Mouse (Mus musculus): ENCODE measurements around the gene Hdac9. TPM values are rescaled to one million over a fixed set of nuclear protein-coding genes. Genes with fewer than 3 reads are reported as not detected.

Gene Hdac9
- polyA plus RNA-seq, 1 experiment from 2014 or later: 4.4 TPM

DNA sequence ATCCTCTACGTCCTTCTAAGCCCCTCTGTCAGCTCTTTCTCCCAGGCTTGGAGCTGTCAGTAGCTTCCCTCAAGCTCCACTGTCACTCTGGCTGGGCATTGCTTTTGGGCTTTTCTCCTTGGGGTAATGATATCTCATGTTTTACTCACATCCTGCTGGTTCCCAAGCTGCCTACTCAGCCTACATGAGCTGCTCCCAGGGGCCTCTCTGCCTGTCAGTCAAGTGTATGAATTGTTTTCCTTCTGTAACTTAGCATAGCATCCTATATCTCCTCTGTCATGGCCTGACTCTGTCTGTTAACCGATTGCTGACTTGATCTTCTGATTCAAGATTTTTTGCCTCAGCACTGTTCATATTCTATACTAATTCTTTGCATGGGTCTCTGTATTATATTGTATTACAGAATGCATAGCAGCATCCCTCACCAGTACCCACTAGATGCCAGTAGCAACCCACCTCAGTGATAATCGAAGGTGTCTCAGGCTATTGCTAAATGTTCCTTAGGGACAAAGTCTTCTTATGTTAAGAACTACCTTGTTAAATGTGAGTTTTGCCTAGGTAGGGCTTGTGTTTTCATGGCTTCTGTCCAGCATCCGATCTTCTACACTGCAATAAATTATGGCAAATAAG lies 582.3 kb downstream of the Hdac9 start:
- Histone ChIP-seq H3K9me3 (no peaks in the 10 kb centered on the region), H3K27ac (no peak overlapping the region), H3K4me1 (0 out of 2 replicates have a peak, but pooled peaks cover 3% of the 10 kb centered on the region), H3K36me3 (replicated peaks) (no peaks in the 10 kb centered on the region), H3K4me3 (no peak overlapping the region), H3K27me3 (ENCODE audit: poor library complexity, severe bottlenecking) (no peaks in the 10 kb centered on the region)
- 87% methylated on average over 4 of the region's 4 CpGs for WGBS
- DNase-seq (ENCODE audit: extremely low spot score, low spot score): no peak

DNA sequence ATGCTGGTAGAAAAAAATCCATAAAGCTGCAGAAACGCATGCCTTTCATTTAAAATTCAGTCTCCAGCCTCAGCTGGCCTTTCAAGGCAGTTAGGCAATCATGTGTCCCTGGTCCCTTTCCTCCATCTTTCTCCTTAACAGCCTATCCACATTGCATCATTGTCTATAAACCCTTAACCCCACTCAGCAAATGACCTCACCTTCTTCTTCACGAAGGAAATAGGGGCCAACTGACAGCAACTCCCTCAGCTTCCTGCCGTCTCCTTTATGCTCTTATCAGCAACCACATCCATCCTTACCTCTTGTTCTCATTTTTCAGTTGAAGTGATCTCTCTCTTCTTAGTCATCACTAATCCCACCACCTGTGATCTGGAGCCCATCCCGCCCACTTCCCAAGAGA lies 584.0 kb downstream of the Hdac9 start:
- H3K27ac ChIP-seq: no peak overlapping the region
- 79% methylated on average over 4 of the region's 4 CpGs for WGBS
- no peak for DNase-seq (ENCODE audit: extremely low spot score, low spot score)
- no peaks in the 10 kb centered on the region for H3K36me3 ChIP-seq (replicated peaks)
- no peak overlapping the region for H3K4me3 ChIP-seq
- no peaks in the 10 kb centered on the region for H3K27me3 ChIP-seq (ENCODE audit: poor library complexity, severe bottlenecking)
- no peaks in the 10 kb centered on the region for H3K9me3 ChIP-seq
- 0 out of 2 replicates have a peak, but pooled peaks cover 3% of the 10 kb centered on the region for H3K4me1 ChIP-seq

DNA sequence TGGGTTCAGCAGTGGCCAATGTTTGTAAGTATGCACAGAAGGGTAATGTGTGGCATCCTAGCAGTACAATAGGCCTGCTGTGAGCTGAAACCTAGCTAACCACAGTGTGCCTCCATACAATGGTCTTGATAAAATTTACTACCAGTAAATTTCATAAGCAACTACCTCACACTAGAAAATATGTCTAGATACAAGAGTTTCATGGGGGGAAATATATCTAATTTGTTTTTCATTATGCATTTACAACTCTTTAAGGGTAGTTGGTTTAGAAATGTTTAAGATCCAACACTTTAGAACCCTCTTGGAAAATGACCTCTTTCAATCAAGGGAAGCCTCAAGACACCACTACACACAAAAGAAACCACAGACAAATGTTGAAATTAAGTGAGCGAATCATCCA lies 589.8 kb downstream of the Hdac9 start:
- H3K36me3 ChIP-seq (replicated peaks): no peaks in the 10 kb centered on the region
- no peak overlapping the region for H3K4me3 ChIP-seq
- H3K9me3 ChIP-seq: no peaks in the 10 kb centered on the region
- WGBS: 96% methylated on average over 1 of the region's 1 CpGs
- no peaks in the 10 kb centered on the region for H3K27me3 ChIP-seq (ENCODE audit: poor library complexity, severe bottlenecking)
- no peak overlapping the region for H3K27ac ChIP-seq
- DNase-seq (ENCODE audit: extremely low spot score, low spot score): no peak
- no peaks in the 10 kb centered on the region for H3K4me1 ChIP-seq

DNA sequence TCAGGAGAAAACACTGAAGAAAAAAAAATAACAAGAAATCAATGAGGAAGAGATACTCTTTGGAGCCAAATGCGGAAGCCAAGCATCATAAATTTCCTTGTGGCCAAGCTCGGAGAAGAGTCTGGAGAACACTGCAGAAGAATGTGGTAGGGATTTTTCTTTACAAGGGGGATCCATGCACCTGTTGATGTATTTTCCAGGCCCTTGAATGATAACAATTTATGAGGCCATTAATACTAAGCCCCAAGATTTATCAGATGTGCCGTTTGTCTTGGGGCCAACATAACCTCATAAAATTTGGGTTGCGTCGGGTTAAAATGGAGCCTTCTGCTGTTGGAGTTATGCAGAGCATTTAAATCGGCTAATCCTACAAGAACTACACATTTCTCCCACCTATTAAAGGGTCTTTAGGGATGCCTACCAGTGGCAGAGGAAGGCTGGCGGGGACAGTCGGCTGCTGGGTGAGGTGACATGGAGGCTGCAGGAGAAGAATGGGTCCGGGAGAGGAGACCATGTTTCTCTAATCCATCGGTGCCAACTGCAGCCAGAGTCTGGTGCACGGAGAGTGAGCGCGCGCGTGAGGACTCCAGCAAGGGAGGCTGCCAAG lies 604.7 kb downstream of the Hdac9 start:
- Histone ChIP-seq H3K27me3 (ENCODE audit: poor library complexity, severe bottlenecking) (no peaks in the 10 kb centered on the region), H3K4me3 (no peak overlapping the region)
- 87% methylated on average over 15 of the region's 15 CpGs for WGBS

DNA sequence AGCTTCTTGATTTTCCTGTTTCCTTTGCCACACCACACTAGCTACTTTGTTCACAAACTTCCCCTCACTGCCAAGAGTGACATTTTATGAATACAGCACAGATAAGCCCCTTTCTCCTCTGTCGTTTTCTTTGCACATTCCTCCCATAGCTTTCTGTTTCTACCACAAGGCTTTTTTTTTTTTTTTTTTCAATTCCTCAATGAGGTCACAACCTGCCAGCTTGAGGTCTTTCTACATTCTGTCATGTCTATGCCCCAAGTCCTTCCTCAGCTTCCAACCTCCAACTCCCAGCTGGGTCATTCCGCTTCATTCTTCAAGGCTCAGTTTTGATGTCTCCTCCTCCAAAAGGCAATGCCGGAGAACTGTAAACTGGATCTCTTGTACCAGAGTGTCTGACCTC lies 611.4 kb downstream of the Hdac9 start:
- Histone ChIP-seq H3K36me3 (replicated peaks) (no peaks in the 10 kb centered on the region), H3K4me3 (no peak overlapping the region), H3K27ac (no peak overlapping the region), H3K9me3 (no peaks in the 10 kb centered on the region), H3K4me1 (no peaks in the 10 kb centered on the region), H3K27me3 (ENCODE audit: poor library complexity, severe bottlenecking) (no peaks in the 10 kb centered on the region)
- no peak for DNase-seq (ENCODE audit: extremely low spot score, low spot score)
- 49% methylated on average over 3 of the region's 3 CpGs for WGBS

More for the DNA sequence above, 604.7 kb downstream of the Hdac9 start:
- no peaks in the 10 kb centered on the region for H3K9me3 ChIP-seq
- H3K4me1 ChIP-seq: no peaks in the 10 kb centered on the region
- H3K27ac ChIP-seq: no peak overlapping the region
- no peaks in the 10 kb centered on the region for H3K36me3 ChIP-seq (replicated peaks)
- no peak for DNase-seq (ENCODE audit: extremely low spot score, low spot score)

DNA sequence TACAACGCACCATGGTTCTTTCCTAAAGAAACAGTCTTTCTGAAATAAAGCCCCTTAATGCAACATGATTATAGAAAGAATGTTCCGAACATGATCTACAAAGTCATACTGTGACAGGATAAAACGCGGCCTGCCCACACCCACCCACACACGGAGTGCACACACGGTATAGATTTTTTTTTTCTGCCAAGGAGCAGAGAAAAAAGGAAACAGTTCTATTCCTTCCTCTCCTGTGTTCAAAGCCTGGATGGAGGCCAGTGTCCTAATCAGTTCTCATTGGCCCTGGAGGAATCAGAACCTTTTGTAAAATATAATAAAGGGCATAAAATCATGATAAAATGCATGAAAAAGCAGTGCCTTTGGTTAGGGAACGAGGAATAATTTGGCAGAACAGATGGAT lies 624.5 kb downstream of the Hdac9 start:
- Histone ChIP-seq H3K27me3 (ENCODE audit: poor library complexity, severe bottlenecking) (no peaks in the 10 kb centered on the region), H3K9me3 (no peaks in the 10 kb centered on the region), H3K36me3 (replicated peaks) (no peaks in the 10 kb centered on the region), H3K4me3 (no peak overlapping the region), H3K27ac (no peak overlapping the region), H3K4me1 (no peaks in the 10 kb centered on the region; the same call in 1 of the 2 replicates)
- no peak for DNase-seq (ENCODE audit: extremely low spot score, low spot score)
- 82% methylated on average over 7 of the region's 7 CpGs for WGBS

DNA sequence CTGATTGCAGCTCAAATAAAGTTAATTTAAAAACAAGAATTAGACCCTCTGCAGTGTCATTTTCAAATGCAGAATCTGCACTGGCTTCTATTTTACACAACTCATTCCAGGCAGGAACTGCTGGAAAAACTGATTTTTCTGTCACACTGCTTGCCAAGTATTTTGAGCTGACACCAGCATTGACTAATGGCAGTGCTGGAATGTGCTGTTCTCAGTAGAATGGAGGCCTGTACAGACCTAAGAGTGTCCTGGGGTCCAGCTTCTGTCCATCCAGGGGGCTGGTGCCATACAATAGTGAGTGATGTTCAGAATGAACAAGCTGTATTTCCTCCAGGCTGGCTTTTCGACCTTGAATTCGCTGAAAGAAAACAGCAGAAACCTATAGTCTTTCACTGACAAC lies 629.7 kb downstream of the Hdac9 start:
- WGBS: 80% methylated on average over 2 of the region's 2 CpGs
- Histone ChIP-seq H3K4me3 (no peak overlapping the region), H3K27me3 (ENCODE audit: poor library complexity, severe bottlenecking) (no peaks in the 10 kb centered on the region), H3K4me1 (no peaks in the 10 kb centered on the region), H3K27ac (no peak overlapping the region), H3K36me3 (replicated peaks) (no peaks in the 10 kb centered on the region), H3K9me3 (no peaks in the 10 kb centered on the region)
- DNase-seq (ENCODE audit: extremely low spot score, low spot score): no peak

DNA sequence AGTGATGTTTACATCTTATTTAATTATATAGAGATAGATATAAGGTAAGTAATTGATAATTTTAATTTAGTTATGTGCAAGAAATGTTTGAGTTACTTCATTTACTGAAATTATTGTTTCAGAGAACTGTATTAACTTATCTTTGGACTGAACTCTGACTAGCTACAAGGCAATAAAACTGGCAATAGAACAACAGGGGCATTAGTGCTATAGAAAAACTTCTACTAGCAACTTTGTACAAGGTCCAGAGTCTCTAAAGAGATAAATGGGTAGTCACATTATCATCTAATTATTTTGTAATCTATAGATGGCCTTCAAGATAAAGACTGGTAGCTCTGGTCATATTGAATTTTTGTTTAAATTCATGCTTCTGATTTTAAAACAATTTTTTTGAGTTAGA lies 632.0 kb downstream of the Hdac9 start:
- H3K9me3 ChIP-seq: no peaks in the 10 kb centered on the region
- H3K27me3 ChIP-seq (ENCODE audit: poor library complexity, severe bottlenecking): no peaks in the 10 kb centered on the region
- no peaks in the 10 kb centered on the region for H3K36me3 ChIP-seq (replicated peaks)
- DNase-seq (ENCODE audit: extremely low spot score, low spot score): no peak
- no peak overlapping the region for H3K27ac ChIP-seq
- H3K4me3 ChIP-seq: no peak overlapping the region
- H3K4me1 ChIP-seq: no peaks in the 10 kb centered on the region

DNA sequence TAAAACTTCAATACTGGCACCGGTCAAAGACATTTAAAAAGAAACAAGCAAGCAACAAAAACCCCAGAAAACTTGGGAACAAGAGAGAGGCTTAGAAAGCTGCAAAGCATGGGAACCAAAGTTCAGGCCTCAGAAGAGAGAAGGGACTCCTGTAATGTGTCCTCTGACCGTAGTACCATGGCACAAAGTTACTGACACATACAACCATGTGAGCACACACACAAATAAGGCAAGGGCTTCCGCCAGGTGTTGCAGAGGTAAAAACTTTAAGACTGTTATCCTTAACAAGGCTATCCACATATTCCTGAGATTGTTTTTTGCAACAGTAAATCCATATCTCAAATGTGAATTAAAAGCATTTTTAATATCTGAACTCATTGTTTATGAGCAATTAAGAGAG lies 632.5 kb downstream of the Hdac9 start:
- Histone ChIP-seq H3K27ac (no peak overlapping the region), H3K9me3 (no peaks in the 10 kb centered on the region), H3K27me3 (ENCODE audit: poor library complexity, severe bottlenecking) (no peaks in the 10 kb centered on the region), H3K4me3 (no peak overlapping the region), H3K4me1 (no peaks in the 10 kb centered on the region; the same call in 1 of the 2 replicates), H3K36me3 (replicated peaks) (no peaks in the 10 kb centered on the region)
- DNase-seq (ENCODE audit: extremely low spot score, low spot score): no peak
- WGBS: 92% methylated on average over 3 of the region's 3 CpGs

DNA sequence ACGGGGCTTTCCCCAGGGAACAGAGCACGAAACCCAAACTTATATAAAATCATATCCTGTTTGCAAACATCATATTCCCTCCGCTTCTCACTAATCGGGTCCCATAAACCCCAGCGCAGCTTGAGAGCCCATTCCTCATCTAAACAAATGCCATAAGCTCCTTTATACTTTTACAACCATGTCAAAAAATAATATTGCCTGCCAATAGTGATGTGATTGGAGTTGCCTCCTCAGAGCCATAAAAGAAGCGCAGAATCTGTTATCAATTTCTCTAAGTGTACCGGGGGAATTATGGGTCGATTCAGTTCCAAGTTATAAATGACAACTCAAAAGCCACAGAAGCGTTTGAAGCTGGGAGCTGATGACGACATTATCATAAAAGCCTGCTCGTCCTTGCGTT lies 638.1 kb downstream of the Hdac9 start:
- Histone ChIP-seq H3K36me3 (replicated peaks) (no peaks in the 10 kb centered on the region), H3K4me3 (no peak overlapping the region), H3K4me1 (no peaks in the 10 kb centered on the region; the same call in 1 of the 2 replicates), H3K27ac (no peak overlapping the region), H3K9me3 (no peaks in the 10 kb centered on the region), H3K27me3 (ENCODE audit: poor library complexity, severe bottlenecking) (no peaks in the 10 kb centered on the region)
- no peak for DNase-seq (ENCODE audit: extremely low spot score, low spot score)
- WGBS: 92% methylated on average over 12 of the region's 12 CpGs

DNA sequence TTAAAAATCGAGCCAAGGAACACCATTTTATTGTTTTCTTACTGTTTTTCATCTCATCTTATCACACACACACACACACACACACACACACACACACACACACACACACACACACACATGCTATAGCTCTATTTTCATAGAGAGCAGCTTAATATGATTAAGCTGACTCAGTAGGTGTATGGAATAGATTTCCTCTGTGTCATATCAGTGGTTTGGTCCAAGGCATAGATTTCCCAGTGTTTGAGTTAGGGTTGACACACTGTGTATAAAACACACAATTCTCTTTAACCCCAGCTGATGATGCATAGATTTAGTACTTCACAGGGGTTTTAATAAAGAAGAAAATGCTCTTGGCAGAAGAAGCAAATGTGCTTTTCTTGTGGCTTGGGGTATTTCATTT lies 643.1 kb downstream of the Hdac9 start:
- H3K27ac ChIP-seq: no peak overlapping the region
- H3K4me3 ChIP-seq: no peak overlapping the region
- H3K36me3 ChIP-seq (replicated peaks): no peaks in the 10 kb centered on the region
- DNase-seq (ENCODE audit: extremely low spot score, low spot score): no peak
- H3K27me3 ChIP-seq (ENCODE audit: poor library complexity, severe bottlenecking): no peaks in the 10 kb centered on the region
- peaks cover 14% of the 10 kb centered on the region; the same call in 1 of the 2 replicates for H3K4me1 ChIP-seq
- WGBS: 81% methylated on average over 1 of the region's 1 CpGs
- H3K9me3 ChIP-seq: no peaks in the 10 kb centered on the region

DNA sequence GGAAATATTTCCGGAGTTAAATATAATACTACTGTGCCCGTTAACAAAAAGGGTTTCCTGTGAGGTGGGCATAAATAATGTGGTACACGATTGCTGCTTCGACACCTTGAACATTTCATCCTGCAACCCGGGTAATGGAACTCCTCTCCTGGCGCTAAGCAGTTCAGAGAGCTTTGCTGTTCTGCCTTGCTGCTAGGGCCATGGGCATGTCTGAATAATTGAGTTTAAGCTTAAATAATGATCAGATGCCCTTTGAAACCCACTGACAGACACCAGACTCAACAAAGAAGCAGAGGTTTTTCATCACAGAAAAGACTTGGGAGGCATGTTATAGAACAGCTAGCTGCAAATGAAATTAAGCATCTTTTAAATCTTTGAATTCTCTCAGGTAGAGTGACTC lies 646.8 kb downstream of the Hdac9 start:
- Histone ChIP-seq H3K36me3 (replicated peaks) (no peaks in the 10 kb centered on the region), H3K27ac (peak overlapping the region; percentile 60; the same call in 1 of the 2 replicates), H3K4me1 (peaks cover 16% of the 10 kb centered on the region; the same call in 1 of the 2 replicates), H3K27me3 (ENCODE audit: poor library complexity, severe bottlenecking) (no peaks in the 10 kb centered on the region), H3K9me3 (no peaks in the 10 kb centered on the region), H3K4me3 (no peak overlapping the region)
- DNase-seq (ENCODE audit: extremely low spot score, low spot score): no peak
- WGBS: 67% methylated on average over 6 of the region's 6 CpGs

DNA sequence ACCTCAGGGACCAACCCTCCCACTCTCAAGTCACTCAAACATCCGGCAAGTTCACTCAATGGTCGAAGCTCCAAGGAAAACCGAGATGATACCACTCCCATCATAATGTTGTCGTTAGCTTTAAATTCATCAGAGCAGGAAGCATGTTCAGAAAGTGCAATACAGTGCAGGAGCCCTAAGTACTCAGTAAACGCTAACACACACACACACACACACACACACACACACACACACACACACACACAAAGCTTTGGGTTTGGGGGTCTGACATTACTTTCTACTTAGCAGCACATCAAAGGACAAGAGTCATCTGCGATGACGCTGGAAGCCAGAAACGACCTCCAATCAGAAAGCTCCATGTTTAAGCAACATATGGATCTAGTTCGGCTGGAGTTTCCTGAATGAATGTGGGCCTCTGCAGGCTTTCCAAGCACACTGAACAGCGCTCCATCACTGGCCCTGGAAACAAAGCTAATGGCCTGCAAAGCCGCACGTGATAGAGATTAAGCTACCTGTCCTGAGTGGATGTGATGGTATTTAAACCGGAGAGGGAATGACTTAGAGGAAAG lies 647.3 kb downstream of the Hdac9 start:
- H3K27ac ChIP-seq: peak overlapping the region; percentile 60; the same call in 1 of the 2 replicates
- DNase-seq (ENCODE audit: extremely low spot score, low spot score): peak; percentile 26
- no peaks in the 10 kb centered on the region for H3K27me3 ChIP-seq (ENCODE audit: poor library complexity, severe bottlenecking)
- H3K36me3 ChIP-seq (replicated peaks): no peaks in the 10 kb centered on the region
- H3K9me3 ChIP-seq: no peaks in the 10 kb centered on the region
- H3K4me3 ChIP-seq: no peak overlapping the region
- H3K4me1 ChIP-seq: peaks cover 16% of the 10 kb centered on the region; the same call in 1 of the 2 replicates
- 61% methylated on average over 13 of the region's 13 CpGs for WGBS

Measured in forebrain, embryonic 10.5 days (tissue).